Mouse (Mus musculus) heart, embryonic 16.5 days (tissue): ENCODE results near the gene Rpl35. TPM values are rescaled to one million over a fixed set of nuclear protein-coding genes. Genes with fewer than 3 reads are reported as not detected.
"Not testable (repeated sequence)": the region's sequence is repeated elsewhere in the genome, so short reads cannot be mapped to it uniquely, and the experiment has no call there.

Source experiments
- ATAC-seq: fragments of 200-750 bp; cut with Nextera tagmentation; replicated peaks from 2 replicates; pipeline ENCODE4 v1.8.0; 2017; ENCODE audit warnings: moderate number of reproducible peaks; ENCODE audit not compliant: insufficient read depth, low FRiP score; ENCODE audit errors: extremely low read depth
- H3K27ac ChIP-seq: fragments of 300-500 bp; sonication (generic); 2 replicates; pipeline ENCODE4 v1.5.1; 2014; ENCODE audit warnings: mild to moderate bottlenecking, low read length, control low read depth, moderate library complexity
- H3K27me3 ChIP-seq: fragments of 300-500 bp; sonication (generic); 2 replicates; pipeline ENCODE4 v1.6.1; 2014; ENCODE audit warnings: low read length, mixed read lengths; ENCODE audit not compliant: control insufficient read depth, insufficient read depth
- H3K36me3 ChIP-seq: fragments of 300-500 bp; sonication (generic); 2 replicates; pipeline ENCODE4 v1.6.1; 2014; ENCODE audit not compliant: control insufficient read depth, insufficient read depth
- H3K4me1 ChIP-seq: fragments of 300-500 bp; sonication (generic); 2 replicates; pipeline ENCODE4 v1.6.1; 2014; ENCODE audit warnings: low read length, mixed read lengths; ENCODE audit not compliant: control insufficient read depth, insufficient read depth
- H3K4me2 ChIP-seq: fragments of 300-500 bp; sonication (generic); 2 replicates; pipeline ENCODE4 v1.6.1; 2014; ENCODE audit warnings: low read depth, mild to moderate bottlenecking, control low read depth, low read length
- H3K4me3 ChIP-seq: fragments of 300-500 bp; sonication (generic); 2 replicates; pipeline ENCODE4 v1.5.1; 2014; ENCODE audit warnings: mild to moderate bottlenecking, control low read depth, low read length
- H3K9ac ChIP-seq: fragments of 300-500 bp; sonication (generic); 2 replicates; pipeline ENCODE4 v1.6.1; 2014; ENCODE audit warnings: low read length, control low read depth
- H3K9me3 ChIP-seq: fragments of 300-500 bp; sonication (generic); replicated peaks from 2 replicates; pipeline ENCODE4 v1.6.1; 2016; ENCODE audit warnings: low read length; ENCODE audit not compliant: control insufficient read depth
- WGBS: fragments of 180-500 bp; shearing (Covaris S2); extraction: QIAGEN DNeasy Blood & Tissue Kit; methylation state at CpG from one replicate; pipeline ENCODE4 v1.1.7; 2014; 5-methylcytosine and 5-hydroxymethylcytosine counted together
- polyA plus RNA-seq: library from polyadenylated mRNA; unstranded; fragments of >200 nt; fragmentation: Nextera tagmentation; extraction: Ambion mirVana; gene quantifications from 2 replicates; pipeline ENCODE4 v1.2.1, GENCODE M21; 2015

Rpl35 gene
- polyA plus RNA-seq, 1 experiment from 2014 or later: 487 TPM

- ATAC-seq, H3K9ac ChIP-seq, H3K4me2 ChIP-seq, H3K4me3 ChIP-seq, H3K27me3 ChIP-seq, H3K9me3 ChIP-seq, H3K27ac ChIP-seq: not testable (repeated sequence)
- Histone ChIP-seq H3K36me3 (peaks cover 15% of the 10 kb centered on the region), H3K4me1 (peaks cover 30% of the 10 kb centered on the region)
- WGBS: 95% methylated on average over 5 of the region's 5 CpGs
Measured at GRCm38 (mm10) chr2:39010144-39010543, 4.7 kb upstream of the Rpl35 start.

DNA sequence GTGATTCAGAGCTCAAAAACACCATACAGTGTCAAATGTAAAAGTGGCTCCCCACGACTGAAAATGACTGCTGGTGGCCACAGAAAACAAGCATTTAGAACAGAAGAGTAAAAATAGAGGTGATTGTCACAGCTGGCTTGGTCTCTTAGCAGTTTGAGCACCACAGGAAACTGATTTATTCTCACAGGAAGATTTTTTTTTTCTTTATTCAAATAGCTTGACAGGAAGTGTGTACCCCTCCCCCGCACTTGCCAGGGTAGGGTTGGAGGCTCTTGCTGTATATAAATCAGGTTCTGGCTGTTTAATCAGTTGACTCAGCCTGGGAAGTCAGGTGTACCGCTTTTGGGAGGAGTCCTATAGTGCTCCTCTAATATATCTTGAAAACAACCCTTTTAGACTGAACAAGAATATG, 3.5 kb upstream of the Rpl35 start:
- Histone ChIP-seq H3K27ac (peak overlapping the region; percentile 97), H3K9me3 (no peaks in the 10 kb centered on the region), H3K4me1 (peaks cover 33% of the 10 kb centered on the region), H3K27me3 (no peaks in the 10 kb centered on the region), H3K9ac (peak overlapping the region; percentile 97), H3K4me3 (peak overlapping the region; percentile 73), H3K4me2 (peak overlapping the region; percentile 90), H3K36me3 (peaks cover 7% of the 10 kb centered on the region; the same call in 1 of the 2 replicates)
- no peak for ATAC-seq
- 18% methylated on average over 3 of the region's 3 CpGs for WGBS

DNA sequence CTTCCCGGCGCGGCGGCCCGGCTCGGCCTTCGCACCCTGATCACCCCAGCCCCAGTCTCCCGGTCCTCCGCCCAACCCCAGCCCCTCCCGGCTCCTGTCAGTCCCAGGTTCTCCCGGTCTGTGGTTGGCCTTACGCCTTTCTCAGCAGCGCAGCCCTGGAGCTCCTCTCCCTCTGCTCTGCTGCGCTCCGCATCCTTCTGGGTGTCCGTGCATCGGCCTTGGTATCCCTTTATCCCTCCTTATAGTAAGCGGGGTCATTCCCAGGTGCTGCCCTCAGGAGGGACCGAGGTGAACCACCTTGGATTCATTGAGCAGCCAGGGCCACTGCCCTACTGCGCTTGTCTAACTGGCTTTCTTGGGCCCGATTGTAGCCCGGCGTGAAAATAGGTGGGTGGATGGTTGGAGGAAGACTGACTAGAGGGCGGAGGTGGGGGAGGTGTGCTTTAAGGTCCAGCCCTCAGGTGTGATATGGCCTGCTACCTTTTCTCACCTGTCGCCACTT, 3.0 kb upstream of the Rpl35 start:
- peaks cover 8% of the 10 kb centered on the region for H3K36me3 ChIP-seq
- H3K9ac ChIP-seq: peak overlapping the region; percentile 97
- ATAC-seq: peak; percentile 38
- peak overlapping the region; percentile 73 for H3K4me3 ChIP-seq
- H3K27ac ChIP-seq: peak overlapping the region; percentile 97
- H3K27me3 ChIP-seq: no peaks in the 10 kb centered on the region
- WGBS: under 1% methylated on average over 25 of the region's 25 CpGs
- H3K4me2 ChIP-seq: peak overlapping the region; percentile 90
- peaks cover 39% of the 10 kb centered on the region for H3K4me1 ChIP-seq
- H3K9me3 ChIP-seq: no peaks in the 10 kb centered on the region

DNA sequence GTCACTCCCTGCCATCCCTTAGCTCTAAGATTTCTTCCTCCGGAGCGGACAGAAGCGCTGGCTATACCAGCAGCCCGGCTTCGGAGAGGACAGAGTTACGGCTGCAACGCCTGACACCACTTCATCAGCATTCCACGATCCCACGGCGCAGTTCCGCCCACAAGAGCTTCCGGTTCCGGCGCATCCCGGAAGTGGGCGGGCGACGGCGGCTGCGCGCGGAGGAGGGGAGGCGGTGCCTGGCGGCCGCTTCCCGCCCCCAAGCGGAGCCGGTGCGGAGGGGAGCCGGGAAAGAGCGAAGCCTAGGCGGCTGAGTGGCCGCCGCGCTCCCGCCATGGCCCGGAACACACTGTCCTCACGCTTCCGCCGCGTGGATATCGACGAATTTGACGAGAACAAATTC, 2.4 kb upstream of the Rpl35 start:
- Histone ChIP-seq H3K27ac (peak overlapping the region; percentile 97), H3K27me3 (no peaks in the 10 kb centered on the region), H3K4me1 (peaks cover 44% of the 10 kb centered on the region), H3K9me3 (no peaks in the 10 kb centered on the region), H3K4me3 (peak overlapping the region; percentile 73), H3K4me2 (peak overlapping the region; percentile 90), H3K36me3 (peaks cover 12% of the 10 kb centered on the region), H3K9ac (peak overlapping the region; percentile 97)
- WGBS: under 1% methylated on average over 44 of the region's 44 CpGs
- ATAC-seq: peak; percentile 84

- ATAC-seq: no peak
- H3K4me3 ChIP-seq: peak overlapping the region; percentile 83
- peaks cover 27% of the 10 kb centered on the region for H3K36me3 ChIP-seq
- H3K4me1 ChIP-seq: peaks cover 40% of the 10 kb centered on the region
- no peaks in the 10 kb centered on the region for H3K27me3 ChIP-seq
- H3K4me2 ChIP-seq: peak overlapping the region; percentile 70
- WGBS: 91% methylated on average over 14 of the region's 14 CpGs
- H3K9me3 ChIP-seq: no peaks in the 10 kb centered on the region
- H3K27ac ChIP-seq: no peak overlapping the region
- H3K9ac ChIP-seq: peak overlapping the region; percentile 83; the same call in 1 of the 2 replicates
Measured at GRCm38 (mm10) chr2:39006149-39006730, 816 bp upstream of the Rpl35 start.

GRCm38 (mm10) chr2:39004880-39005435, 466 bp downstream of the Rpl35 start, which contains the start of gene Arpc5l:
Arpc5l (plus strand) TSS chr2:39005348.
- peaks cover 36% of the 10 kb centered on the region for H3K4me1 ChIP-seq
- peak within 1 kb of the TSS; percentile 78 for H3K27ac ChIP-seq
- 1% methylated on average over 57 of the region's 58 CpGs for WGBS
- peak; percentile 85 for ATAC-seq
- H3K4me2 ChIP-seq: peak within 1 kb of the TSS; percentile 99
- peak within 1 kb of the TSS; percentile 83 for H3K9ac ChIP-seq
- H3K36me3 ChIP-seq: peaks cover 36% of the 10 kb centered on the region
- no peaks in the 10 kb centered on the region for H3K9me3 ChIP-seq
- H3K27me3 ChIP-seq: no peaks in the 10 kb centered on the region
- peak within 1 kb of the TSS; percentile 83 for H3K4me3 ChIP-seq

GRCm38 (mm10) chr2:39004372-39004771, 1.1 kb downstream of the Rpl35 start:
- peaks cover 32% of the 10 kb centered on the region for H3K4me1 ChIP-seq
- H3K9me3 ChIP-seq: no peaks in the 10 kb centered on the region
- H3K4me2 ChIP-seq: peak overlapping the region; percentile 99
- peak overlapping the region; percentile 77 for H3K9ac ChIP-seq
- under 1% methylated on average over 11 of the region's 11 CpGs for WGBS
- peaks cover 36% of the 10 kb centered on the region for H3K36me3 ChIP-seq
- no peak for ATAC-seq
- H3K27me3 ChIP-seq: no peaks in the 10 kb centered on the region
- peak overlapping the region; percentile 83 for H3K4me3 ChIP-seq
- H3K27ac ChIP-seq: peak overlapping the region; percentile 78

GRCm38 (mm10) chr2:39003512-39003911, 1.9 kb downstream of the Rpl35 start:
- Histone ChIP-seq H3K27ac (no peak overlapping the region), H3K4me3 (peak overlapping the region; percentile 83), H3K9ac (peak overlapping the region; percentile 77), H3K4me1 (peaks cover 26% of the 10 kb centered on the region), H3K36me3 (peaks cover 36% of the 10 kb centered on the region), H3K4me2 (peak overlapping the region; percentile 99), H3K27me3 (no peaks in the 10 kb centered on the region), H3K9me3 (no peaks in the 10 kb centered on the region)
- no peak for ATAC-seq
- 63% methylated on average over 5 of the region's 5 CpGs for WGBS

DNA sequence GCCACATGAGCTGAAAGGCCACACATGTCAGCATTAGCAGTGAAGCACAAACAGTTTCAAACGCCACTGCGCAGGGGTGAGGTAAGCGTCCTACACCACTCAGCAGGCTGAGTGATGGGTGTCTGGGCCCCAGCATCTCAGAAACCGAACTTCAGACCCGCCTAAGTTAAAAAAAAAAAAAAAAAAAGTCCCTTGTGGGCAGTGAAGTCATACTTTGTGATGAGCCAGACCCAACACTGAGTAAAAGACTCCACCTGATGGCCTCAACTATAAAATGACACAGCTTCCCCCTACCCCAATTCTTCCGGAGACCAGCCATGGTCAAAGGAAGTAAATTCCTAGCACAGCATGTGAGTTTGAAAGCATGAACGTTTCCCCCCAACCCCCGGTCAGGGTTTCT, 2.3 kb downstream of the Rpl35 start:
- H3K36me3 ChIP-seq: peaks cover 36% of the 10 kb centered on the region
- no peak overlapping the region for H3K27ac ChIP-seq
- WGBS: 43% methylated on average over 8 of the region's 8 CpGs
- H3K4me3 ChIP-seq: peak overlapping the region; percentile 83
- peak overlapping the region; percentile 99 for H3K4me2 ChIP-seq
- peak overlapping the region; percentile 77 for H3K9ac ChIP-seq
- no peaks in the 10 kb centered on the region for H3K27me3 ChIP-seq
- no peaks in the 10 kb centered on the region for H3K9me3 ChIP-seq
- no peak for ATAC-seq
- H3K4me1 ChIP-seq: peaks cover 29% of the 10 kb centered on the region
